Mouse (Mus musculus): Measurements from ENCODE around the gene Ubxn10. TPM values are rescaled to one million over a fixed set of nuclear protein-coding genes. Genes with fewer than 3 reads are reported as not detected.

Ubxn10 gene
- total and polyA plus RNA-seq, 3 experiments = 0.52 to 2.0 (median 1.6) TPM

Other genes with a start within 250 kb of the Ubxn10 start
- gene Vwa5b1, start 101.3 kb downstream of the Ubxn10 start, total RNA-seq (2021) = not detected
- not detected in 2 replicates for gene Vwa5b1, start 101.3 kb downstream of the Ubxn10 start, polyA plus RNA-seq (2012; rRNA removed)
- under 1 TPM in 1 of 2 experiments, not detected in 1; 0.24 TPM for gene Pla2g2c, start 12.4 kb downstream of the Ubxn10 start, total RNA-seq (2021)
- gene Pla2g2c, start 12.4 kb downstream of the Ubxn10 start, polyA plus RNA-seq (2012; rRNA removed) = 0.30 and 0.32 TPM in 2 replicates
- 10 to 100 TPM; 20.6 to 34.4 TPM for gene Pla2g2f, start 20.5 kb upstream of the Ubxn10 start, total RNA-seq (2021)
- gene Pla2g2f, start 20.5 kb upstream of the Ubxn10 start, polyA plus RNA-seq (2012; rRNA removed) = 54.0 and 67.7 TPM in 2 replicates
- 1 to 10 TPM; 2.3 to 2.9 TPM for gene Pla2g2d, start 38.6 kb upstream of the Ubxn10 start, total RNA-seq (2021)
- gene Pla2g2d, start 38.6 kb upstream of the Ubxn10 start, polyA plus RNA-seq (2012; rRNA removed) = 1.3 and 1.4 TPM in 2 replicates
- 10 to 100 TPM; 13.1 TPM for gene Pla2g5, start 126.3 kb upstream of the Ubxn10 start, total RNA-seq (2021)
- 88.3 and 101 TPM in 2 replicates for gene Pla2g5, start 126.3 kb upstream of the Ubxn10 start, polyA plus RNA-seq (2012; rRNA removed)
- gene Gm13030, start 136.8 kb upstream of the Ubxn10 start, total RNA-seq (2021) = not detected
- not detected in 2 replicates for gene Gm13030, start 136.8 kb upstream of the Ubxn10 start, polyA plus RNA-seq (2012; rRNA removed)
- 1 to 10 TPM; 1.4 to 4.6 TPM for gene Pla2g2e, start 140.8 kb upstream of the Ubxn10 start, total RNA-seq (2021)
- gene Pla2g2e, start 140.8 kb upstream of the Ubxn10 start, polyA plus RNA-seq (2012; rRNA removed) = 0.73 and 1.4 TPM in 2 replicates
- gene Otud3, start 176.8 kb upstream of the Ubxn10 start, total RNA-seq (2021) = 10 to 100 TPM in 1 of 2 experiments, 1 to 10 TPM in 1; 9.8 to 11.3 TPM
- gene Otud3, start 176.8 kb upstream of the Ubxn10 start, polyA plus RNA-seq (2012; rRNA removed) = 5.6 TPM in 2 replicates
- not detected for gene Rnf186, start 229.9 kb upstream of the Ubxn10 start, total RNA-seq (2021)
- gene Rnf186, start 229.9 kb upstream of the Ubxn10 start, polyA plus RNA-seq (2012; rRNA removed) = 0.10 TPM in 1 of 2 replicates, not detected in the other
- gene Tmco4, start 235.7 kb upstream of the Ubxn10 start, total RNA-seq (2021) = 10 to 100 TPM; 13.2 to 17.0 TPM
- 14.4 and 15.4 TPM in 2 replicates for gene Tmco4, start 235.7 kb upstream of the Ubxn10 start, polyA plus RNA-seq (2012; rRNA removed)